Mouse (Mus musculus): ENCODE results near the gene Ncmap.

Gene Ncmap

DNA sequence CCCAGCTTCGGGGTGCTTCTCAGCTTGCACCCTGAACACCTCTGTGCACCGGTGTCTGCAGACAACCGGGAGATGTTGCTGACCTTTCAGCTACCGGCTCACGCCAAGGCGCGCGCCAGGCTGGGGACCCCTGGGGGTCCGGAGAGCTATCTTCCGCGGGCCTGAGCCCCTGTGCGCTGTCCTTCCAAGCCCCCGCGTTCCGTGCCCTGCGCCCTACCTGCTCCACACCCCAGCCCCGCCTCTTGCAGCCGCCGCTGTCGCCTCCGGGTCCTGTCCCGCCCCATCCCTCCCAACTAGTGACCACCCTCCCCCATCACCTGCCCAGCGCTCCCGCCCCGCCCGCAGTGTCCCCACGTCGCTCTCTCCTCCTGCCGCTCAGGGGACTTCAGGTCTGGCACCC is at the start of gene Ncmap:
Gene Ncmap (minus strand): TSS at position 237 of the 400 bp plus-strand sequence.
- DNase-seq (ENCODE audit: low read depth) = no peak

DNA sequence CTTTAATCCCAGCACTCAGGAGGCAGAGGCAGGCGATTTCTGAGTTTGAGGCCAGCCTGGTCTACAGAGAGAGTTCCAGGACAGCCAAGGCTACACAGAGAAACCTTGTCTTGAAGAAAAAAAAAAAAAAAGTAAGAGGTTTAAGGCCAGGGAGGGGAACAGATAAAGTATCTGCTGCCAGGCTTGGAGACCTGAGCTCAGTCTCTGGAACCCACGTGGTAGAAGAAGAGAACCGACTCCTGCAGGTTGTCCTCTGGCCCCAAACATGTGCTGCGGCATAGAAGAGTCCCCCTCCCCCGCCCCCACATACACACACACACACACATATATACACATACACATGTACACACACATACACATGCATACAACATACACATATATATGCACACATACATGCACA is 44.4 kb upstream of the Ncmap start:
- no peak for DNase-seq (ENCODE audit: low read depth)

DNA sequence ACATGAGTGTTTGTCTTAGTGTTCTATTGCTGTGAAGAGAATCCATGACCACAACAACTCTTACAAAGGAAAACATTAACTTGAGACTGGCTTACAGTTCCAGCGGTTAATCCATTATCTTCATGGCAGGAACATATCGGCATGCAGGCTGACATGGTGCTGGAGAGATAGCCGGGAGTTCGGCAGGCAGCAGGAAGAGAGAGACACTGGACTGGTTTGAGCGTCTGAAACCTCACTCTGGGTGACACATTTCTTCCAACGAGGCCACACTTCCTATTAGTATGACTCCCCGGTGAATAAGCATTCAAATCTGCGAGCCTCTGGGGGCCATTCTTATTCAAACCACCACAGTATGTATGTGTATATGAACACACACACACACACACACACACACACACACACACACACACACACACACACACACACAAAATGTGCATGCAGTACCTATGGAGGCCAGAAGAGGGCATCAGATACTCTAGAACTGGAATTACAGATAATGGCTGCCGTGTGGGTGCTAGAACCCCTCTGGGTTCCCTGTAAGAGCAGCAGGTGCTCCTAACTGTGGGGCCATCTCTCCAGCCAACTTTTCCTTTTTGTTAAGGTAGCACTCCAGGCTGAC is 42.0 kb upstream of the Ncmap start:
- no peak for DNase-seq (ENCODE audit: low read depth)

DNA sequence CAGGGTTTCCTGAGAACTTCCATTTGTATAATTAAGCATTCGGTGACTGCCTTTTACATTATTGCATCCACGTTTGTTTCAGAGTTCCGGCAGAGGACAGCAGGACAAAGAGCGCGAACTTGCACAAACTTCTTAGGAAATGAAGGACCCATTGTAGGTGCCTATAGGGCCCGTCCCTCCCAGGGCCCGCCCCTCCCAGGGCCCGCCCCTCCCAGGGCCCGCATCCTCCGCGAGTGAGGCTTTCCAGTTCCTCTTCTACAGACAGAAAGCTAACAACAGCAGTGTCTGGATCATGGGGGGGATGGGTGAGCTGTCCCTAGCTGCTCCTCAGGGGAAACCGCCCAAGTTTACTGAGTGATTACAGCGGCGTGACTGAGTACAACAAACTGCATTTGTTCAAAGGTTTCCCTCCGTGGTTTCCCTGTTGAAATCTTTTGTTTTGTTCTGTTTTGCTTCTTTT is 41.2 kb upstream of the Ncmap start:
- DNase-seq (ENCODE audit: low read depth) = no peak

DNA sequence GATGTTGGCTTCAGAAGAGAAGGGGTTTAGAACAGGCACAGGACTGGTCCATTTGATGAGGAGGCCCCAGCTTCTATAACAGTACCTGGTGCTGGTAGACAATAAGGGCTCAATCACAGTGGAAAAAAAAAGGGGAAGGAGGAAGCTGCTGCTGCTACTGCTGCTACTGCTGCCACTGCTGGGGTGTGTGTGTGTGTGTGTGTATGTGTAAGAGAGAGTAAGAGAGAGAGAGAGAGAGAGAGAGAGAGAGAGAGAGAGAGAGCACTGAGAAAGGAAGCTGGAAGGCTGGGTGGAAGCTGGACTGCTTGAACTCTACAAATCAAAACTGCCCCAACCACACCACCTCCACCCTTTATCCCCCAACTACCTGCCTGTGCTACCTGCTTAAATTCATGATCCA is 39.9 kb upstream of the Ncmap start:
- no peak for DNase-seq (ENCODE audit: low read depth)

DNA sequence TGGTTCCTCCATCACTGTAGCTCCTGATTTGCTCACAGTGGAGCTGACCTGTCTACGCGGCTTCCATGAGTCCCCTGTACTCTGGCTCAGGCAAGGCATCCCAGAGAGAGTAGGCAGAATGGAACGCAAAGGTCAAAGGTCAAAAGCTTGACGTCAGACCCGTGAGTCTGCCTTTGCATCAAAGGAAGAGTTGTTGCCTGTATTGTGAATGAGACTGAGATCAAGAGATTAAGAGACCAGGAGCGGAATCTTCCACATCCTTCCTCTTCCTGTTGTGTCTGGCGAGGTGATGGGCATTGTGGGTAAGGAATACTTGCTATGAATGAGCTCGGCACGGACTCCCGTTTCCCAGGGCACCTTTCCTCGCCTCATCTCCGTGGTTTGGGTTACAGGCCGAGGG is 38.3 kb upstream of the Ncmap start:
- no peak for DNase-seq (ENCODE audit: low read depth)

DNA sequence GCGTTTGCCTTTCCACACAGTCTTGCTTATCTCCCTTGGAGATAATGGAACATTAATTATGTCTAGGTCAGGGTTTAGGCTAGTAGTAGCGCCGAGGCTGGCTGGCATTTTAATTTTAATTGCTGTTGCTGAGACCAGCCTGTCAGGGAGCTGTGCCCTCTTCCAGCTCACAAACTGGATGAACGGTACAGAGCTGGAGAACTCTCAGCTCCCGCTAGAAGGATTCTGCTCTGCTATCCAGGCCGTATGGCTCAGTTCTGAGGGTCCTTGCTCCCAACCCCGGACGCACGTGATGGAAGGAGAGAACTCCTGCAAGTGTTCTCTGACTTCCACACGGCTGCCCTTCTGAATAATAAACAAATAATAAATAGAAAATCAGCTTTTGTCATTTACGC is 36.4 kb upstream of the Ncmap start:
- DNase-seq (ENCODE audit: low read depth) = no peak

DNA sequence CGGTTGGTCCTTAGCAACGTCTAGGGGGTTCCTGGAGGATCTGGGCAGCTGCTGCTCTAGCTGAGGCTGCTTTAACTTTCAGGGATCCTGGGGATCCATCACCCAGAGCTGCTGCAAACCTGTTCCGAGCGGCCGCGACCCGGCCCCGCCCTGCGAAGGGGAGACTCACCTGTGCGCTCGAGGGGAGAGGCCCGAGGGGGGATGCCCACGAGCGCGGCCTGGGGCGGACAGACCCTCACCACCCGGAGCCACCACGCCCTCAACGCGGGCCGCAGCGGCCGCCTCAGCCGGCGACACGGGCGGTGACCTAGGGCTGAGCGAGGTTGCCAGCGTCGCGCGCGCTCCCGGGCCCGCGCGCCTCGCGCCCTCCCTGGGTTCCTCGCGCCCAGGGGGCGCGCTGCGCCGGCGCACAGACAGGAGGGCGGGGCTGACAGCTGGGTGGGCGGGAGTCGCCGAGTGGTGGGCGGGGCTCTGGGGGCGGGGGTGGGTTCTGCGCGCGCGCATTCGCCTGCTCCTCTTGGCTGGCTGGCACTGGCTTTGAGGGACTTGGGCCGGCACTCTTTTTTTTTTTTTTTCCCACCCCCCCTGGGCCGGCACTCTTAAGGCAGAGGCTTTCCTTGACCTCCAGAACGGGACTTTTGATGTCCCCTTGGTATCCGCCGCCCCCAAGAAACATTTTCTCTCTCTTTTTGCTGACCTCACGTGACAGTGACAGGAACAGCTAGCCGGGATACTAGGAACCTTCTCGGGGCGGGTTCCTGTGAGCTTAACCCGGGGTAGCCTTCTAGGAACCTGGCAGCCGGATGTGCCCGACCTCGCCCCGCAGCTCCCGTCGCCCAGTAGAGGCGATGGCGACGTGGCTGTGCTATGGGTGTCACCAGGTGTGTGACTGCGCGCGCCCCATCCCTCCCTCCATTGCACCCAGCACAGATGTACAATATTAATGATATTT is 35.7 kb upstream of the Ncmap start, which contains the start of gene Rcan3:
Gene Rcan3 (minus strand): TSS at position 411 of the 952 bp plus-strand sequence.
- peak; percentile 35 for DNase-seq (ENCODE audit: low read depth)

DNA sequence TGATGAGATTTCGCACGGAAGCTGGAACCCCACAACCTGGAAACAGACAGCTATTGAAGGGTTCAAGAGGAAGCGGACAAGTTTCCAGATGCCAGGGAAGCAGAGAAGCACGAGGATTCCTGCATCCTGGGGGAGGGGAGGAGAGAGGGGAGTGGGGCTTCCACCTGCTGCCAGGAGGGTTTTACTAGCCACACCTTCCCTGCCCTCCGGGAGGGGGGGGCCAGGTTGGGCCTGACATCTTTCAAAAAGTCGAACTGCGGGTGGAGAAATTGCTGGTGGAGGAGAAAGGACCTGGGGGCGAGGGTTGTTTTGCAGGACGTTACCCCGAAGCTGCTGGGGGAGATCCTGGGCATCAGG is 35.0 kb upstream of the Ncmap start:
- no peak for DNase-seq (ENCODE audit: low read depth)

DNA sequence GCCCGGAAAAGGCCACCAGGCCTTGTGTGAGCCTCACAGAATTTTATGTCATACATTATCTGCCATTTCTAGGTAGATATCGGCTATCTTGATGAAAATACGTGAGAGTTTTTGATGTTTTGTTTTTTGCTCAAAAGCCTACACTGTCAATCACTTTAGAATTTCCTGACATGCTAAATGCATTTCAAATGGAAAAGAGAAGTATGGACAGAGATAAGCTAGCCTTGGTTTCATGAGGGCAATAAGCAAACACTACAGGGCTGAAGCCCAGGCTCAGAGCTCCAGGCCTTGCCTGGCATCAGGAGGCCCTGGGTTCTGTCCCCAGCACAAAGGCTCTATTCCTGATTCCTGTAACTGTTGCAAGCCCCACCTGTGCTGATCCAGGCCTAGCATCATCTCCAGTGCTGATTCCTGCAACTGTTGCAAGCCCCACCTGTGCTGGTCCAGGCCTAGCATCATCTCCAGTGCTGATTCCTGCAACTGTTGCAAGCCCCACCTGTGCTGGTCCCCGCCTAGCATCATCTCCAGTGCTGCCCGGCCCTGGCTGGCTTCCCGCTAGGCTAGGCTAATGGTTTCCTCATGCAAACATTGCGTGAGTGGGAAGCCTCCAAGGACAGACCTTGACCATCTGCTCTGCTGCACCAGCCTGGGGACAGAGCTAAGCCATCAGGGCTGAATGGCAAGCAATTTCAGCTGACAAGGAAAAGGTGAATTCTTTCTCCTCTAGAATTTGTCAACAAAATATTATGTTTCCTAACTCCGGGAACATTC is 32.1 kb upstream of the Ncmap start:
- no peak for DNase-seq (ENCODE audit: low read depth)

DNA sequence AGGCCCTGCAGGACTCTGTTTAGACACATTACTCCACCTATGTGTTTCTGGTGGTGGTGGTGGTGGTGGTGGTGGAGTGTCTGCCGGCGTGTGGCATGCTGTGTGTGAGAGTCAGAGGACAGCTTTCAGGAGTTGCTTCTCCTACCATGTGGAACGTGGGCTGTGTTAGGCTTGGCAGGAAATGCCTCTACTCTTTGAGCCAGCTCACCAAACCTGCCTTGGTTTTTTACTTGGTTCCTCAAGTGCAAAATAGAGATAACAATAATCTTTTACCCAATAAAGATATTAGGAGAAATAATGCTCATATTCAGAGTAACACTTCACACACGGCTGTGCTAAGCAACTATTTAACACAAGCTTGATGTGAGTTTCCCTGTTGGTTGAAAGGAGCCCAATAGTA is 31.4 kb upstream of the Ncmap start:
- no peak for DNase-seq (ENCODE audit: low read depth)

DNA sequence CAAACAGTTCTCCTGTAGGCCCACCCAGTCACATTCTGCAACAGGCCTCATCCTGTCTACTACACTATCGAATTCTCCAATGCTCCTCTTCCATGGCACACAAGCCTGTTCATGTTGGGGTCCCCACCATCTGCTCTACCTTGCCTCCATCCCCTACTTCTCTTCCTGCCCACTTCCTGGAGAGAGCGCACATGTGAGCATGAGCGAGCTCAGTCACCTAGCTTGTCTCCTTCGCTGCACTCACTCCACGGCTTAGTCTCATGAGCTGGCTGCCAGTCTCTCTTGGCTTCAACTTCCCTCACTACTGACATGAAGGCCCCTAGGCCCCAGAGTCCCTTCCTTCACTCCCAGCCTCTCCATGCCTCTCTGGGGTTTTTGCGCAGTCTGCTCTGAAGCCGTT is 28.6 kb upstream of the Ncmap start:
- no peak for DNase-seq (ENCODE audit: low read depth)

DNA sequence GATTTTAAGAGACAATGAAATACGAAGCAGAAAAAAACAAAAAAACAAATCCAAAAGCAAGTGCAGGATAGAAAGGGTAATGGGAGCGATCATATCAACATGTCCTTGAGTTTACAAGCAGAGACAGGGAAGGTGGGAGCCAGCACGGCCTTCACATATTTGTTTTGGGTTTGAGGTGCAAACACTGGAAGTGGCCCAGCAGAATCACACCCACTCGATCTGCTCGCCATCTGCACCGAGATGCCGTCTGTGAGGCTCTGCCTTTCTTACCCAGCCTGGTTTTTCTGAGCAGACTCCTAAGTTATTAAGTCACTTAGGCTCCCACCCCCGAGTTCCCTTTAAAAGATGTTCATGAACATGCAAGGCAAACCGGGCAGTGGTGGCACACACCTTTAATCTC is 27.6 kb upstream of the Ncmap start:
- no peak for DNase-seq (ENCODE audit: low read depth)

DNA sequence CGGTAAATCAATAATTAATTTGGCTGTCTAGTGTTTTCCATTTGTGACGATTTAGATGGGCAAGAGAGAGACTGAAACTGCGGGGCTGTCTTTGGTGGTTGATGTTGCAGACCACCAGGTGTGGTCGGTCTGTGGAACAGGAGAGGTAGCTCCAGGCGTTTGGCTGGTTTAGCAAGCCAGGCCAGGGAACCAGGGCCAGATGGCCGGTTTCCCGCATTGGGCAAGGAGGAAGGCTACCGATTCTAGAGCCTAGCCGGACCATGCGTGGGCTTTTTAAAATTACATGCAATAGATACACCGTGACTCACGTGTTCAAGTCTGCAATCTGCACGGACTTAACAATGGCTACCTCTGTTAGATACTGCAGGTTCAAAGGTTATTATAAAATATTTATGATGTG is 22.9 kb upstream of the Ncmap start:
- no peak for DNase-seq (ENCODE audit: low read depth)

DNA sequence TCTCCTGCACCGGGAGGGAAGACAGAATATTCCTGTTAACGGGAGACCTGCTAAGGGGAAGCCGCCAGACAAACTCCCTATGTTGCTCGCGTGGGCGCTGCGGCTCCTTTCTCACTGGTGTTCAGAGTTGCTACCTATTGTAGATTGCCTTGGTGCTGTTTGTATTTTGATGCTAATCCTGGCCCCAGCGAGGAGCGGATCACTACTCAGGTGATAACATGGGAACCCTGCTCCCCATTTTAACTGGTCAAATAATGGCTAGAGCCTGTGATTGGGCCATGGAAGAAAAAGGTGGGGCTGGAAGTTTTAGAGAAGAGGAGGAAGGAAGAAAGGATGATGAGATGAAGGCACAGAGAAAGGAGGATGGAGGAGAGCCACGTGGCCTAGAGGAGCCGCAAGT is 22.4 kb upstream of the Ncmap start:
- DNase-seq (ENCODE audit: low read depth) = no peak

DNA sequence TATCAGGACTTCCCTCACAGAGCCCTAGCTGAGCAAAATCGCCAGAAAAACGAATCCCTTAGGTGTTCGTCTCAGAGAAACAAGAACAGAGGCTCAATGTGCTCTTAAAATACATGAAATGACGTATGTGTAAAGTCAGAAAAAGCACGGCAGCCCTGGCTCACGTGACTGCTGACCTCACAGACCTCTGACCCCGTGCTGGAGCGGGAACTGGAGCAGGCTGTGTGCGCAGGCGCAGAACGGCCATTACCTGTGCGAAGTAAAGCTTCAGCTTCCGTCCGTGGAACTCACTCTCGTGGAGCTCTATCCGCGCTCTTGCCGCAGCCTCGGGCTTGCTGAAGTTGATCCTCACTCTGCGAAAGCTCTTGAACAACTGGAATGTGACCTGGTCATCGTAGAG is 22.0 kb upstream of the Ncmap start:
- DNase-seq (ENCODE audit: low read depth) = no peak

DNA sequence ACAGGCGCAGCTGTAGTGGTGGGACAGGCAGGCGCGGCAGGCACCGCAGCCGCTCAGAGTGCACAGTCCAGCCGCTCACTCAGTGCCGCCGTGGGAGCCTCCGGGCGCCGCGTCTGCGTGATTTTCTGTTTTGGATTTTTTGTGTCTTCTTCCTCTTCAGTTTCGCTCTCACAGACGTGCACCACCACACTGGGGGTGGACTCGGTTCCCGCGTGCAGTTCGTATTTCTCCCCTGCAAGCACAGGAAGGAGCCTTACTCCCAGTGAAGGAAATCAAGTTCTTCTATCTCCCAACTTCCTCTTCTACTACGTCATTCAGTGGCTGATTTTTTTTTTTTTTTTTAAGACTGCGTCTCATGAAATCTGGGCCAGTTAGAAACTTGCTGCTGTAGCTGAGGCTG is 18.3 kb upstream of the Ncmap start:
- DNase-seq (ENCODE audit: low read depth) = no peak

DNA sequence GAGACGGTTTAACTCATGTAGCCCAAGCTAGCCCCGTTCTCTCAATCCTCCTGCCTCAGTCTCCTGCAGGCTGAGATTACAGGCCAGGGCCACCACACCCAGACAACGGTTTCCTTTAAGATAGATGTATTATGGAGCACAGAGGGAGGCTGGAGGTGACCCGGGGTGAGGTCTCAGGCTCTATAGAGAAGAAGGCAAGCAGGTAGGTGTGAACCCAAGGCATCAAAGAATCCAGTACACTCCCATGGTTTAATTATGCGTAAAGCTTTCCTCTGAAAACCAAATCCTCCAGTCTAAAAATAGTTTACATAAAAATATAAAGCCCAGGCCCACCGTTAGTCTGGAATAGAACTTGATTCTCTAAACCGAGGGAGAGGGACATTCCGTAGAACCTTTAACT is 15.5 kb upstream of the Ncmap start:
- no peak for DNase-seq (ENCODE audit: low read depth)

DNA sequence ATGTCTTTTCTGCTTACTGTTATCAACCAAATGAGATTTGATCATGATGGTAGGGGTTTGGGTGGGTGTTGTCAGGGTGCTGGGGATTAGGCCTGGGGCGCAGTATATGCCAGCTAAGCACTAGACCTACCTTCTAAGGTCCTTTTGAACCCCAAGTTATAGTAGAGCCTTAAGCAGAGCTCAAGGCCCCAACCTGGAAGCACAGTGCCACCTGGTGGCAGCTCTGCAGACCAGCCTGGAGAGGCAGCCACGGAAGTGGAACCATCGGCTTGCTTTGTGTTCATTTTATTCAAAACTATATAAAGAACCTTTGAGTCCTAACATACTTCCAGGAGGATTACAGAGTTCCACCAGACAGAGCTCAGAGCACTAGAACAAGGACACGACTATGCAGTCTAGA is 13.6 kb upstream of the Ncmap start:
- no peak for DNase-seq (ENCODE audit: low read depth)

DNA sequence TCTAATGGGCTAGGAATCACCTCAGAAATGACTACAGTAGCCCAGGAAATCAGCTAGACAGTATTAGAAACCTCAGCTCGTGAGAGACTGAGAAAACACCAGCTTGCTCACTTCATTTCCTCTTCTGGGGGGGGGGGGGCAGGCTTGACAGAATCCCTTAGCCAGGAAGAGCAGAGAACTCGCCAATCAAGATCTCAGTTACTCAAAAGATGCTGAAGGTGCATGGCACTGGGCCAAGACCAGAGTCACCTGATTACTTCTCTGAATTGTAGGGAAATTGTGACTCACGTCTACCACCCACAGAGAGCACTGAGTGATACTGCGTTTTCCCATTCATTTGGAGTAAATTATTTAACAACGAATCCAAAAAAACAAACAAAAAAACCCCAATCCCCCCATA is 8.2 kb upstream of the Ncmap start:
- peak; percentile 41 for DNase-seq (ENCODE audit: low read depth)

DNA sequence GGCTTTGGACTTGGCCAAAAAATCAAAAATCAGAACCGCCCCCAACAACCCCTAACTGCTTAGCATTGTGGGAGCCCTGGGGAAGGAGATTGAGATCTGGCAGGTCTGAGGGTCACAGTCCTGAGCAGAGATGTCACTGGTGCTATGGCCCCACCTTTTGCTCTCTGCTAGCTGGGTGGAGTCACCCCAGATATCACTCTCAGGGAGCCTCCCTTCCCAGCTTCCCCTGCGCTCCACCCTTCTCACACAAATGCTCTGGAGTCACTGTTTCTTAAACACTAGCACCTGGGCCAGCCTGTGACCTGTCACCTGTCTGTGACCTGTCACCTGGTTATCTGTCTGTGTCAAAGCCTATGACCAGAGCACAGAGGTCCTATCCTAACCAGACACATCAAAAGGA is 6.9 kb upstream of the Ncmap start:
- DNase-seq (ENCODE audit: low read depth) = no peak

DNA sequence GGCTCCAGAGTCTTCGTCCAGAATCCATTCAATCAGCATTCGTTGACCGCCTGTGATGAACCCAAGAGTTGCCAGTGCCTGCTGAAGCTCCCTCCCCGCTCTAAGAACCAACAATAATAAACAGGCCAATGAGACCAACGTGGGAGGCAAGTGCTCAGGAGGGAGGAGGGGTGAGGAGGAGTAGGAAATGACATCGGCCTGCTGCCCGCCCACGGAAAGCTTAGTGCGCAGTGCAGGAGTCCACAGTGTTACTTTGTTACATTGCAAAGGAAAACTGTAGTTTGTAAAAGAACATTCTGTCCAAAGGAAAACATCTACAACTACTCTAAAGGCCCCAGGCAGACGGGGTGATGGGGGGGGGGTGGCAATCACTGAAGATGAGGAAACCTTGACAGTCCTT is 6.0 kb upstream of the Ncmap start:
- no peak for DNase-seq (ENCODE audit: low read depth)

DNA sequence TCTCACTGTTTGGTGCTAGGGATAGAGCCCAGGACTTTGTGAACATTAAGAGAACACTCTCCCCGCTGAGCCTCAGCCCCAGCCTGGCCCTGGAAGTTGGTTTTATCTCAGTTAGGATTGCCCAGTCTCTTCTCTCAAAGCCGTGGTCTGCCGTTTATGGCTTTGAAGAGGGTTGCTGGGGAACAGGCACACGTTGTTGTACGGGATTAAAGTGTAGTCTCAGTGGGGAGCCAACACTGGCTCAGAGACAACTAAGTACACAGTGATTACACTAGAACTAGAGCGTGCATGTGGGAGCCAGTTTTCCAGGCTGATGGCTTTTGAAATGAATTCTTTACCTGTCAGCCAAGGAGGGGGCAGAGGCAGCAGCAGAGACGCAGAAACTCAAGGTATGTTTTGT is 3.9 kb upstream of the Ncmap start:
- no peak for DNase-seq (ENCODE audit: low read depth)
